Mouse (Mus musculus) neural tube, embryonic 12.5 days (tissue): ENCODE results near the gene Olfr508. TPM values are rescaled to one million over a fixed set of nuclear protein-coding genes. Genes with fewer than 3 reads are reported as not detected.

ENCODE experiments used
- polyA plus RNA-seq: library from polyadenylated mRNA; unstranded; fragments of >200 nt; fragmentation: Nextera tagmentation; extraction: Ambion mirVana; gene quantifications from 2 replicates; pipeline ENCODE4 v1.2.1, GENCODE M21; 2016

Gene Olfr508
- polyA plus RNA-seq, 1 experiment from 2014 or later = not detected

Other genes starting within 250 kb of the Olfr508 start
- not detected in 2 replicates for gene Olfr495, start 236.8 kb upstream of the Olfr508 start, polyA plus RNA-seq
- gene Olfr497, start 209.6 kb upstream of the Olfr508 start, polyA plus RNA-seq = not detected in 2 replicates
- gene Olfr498, start 164.7 kb upstream of the Olfr508 start, polyA plus RNA-seq = not detected in 2 replicates
- not detected in 2 replicates for gene Olfr502, start 104.9 kb upstream of the Olfr508 start, polyA plus RNA-seq
- not detected in 2 replicates for gene Olfr503, start 85.5 kb upstream of the Olfr508 start, polyA plus RNA-seq
- gene Olfr504, start 64.2 kb upstream of the Olfr508 start, polyA plus RNA-seq = not detected in 2 replicates
- not detected in 2 replicates for gene Olfr506, start 19.2 kb upstream of the Olfr508 start, polyA plus RNA-seq
- gene Olfr507, start 8.2 kb upstream of the Olfr508 start, polyA plus RNA-seq = not detected in 2 replicates
- not detected in 2 replicates for gene Olfr509, start 21.9 kb downstream of the Olfr508 start, polyA plus RNA-seq
- not detected in 2 replicates for gene Olfr510, start 36.4 kb downstream of the Olfr508 start, polyA plus RNA-seq
- not detected in 2 replicates for gene Olfr512, start 83.3 kb downstream of the Olfr508 start, polyA plus RNA-seq
- not detected in 2 replicates for gene Olfr513, start 121.0 kb downstream of the Olfr508 start, polyA plus RNA-seq
- not detected in 2 replicates for gene Olfr514, start 196.0 kb downstream of the Olfr508 start, polyA plus RNA-seq
- gene Olfr516, start 220.5 kb downstream of the Olfr508 start, polyA plus RNA-seq = not detected in 2 replicates
- not detected in 2 replicates for gene Olfr517, start 242.4 kb downstream of the Olfr508 start, polyA plus RNA-seq